Mouse (Mus musculus) spleen, adult 2 months (tissue): ENCODE measurements at regions not wholly inside any gene's neighbourhood (a gene's known extent, or its start where the extent isn't known, plus 50 kb on each side); places are given as distances from the start of the nearest gene placed in this dataset.

Experiments used
- CTCF ChIP-seq: fragments of 200-500 bp; IDR thresholded peaks from 2 replicates; pipeline ENCODE4 v1.5.1; 2011; ENCODE audit warnings: mild to moderate bottlenecking, inconsistent platforms; ENCODE audit not compliant: insufficient read depth, insufficient read length, insufficient replicate concordance; ENCODE audit errors: extremely low read depth
- POLR2A ChIP-seq: fragments of 200-500 bp; IDR thresholded peaks from 2 replicates; pipeline ENCODE4 v1.6.1; 2011; ENCODE audit warnings: low read depth, low read length, inconsistent platforms

DNA sequence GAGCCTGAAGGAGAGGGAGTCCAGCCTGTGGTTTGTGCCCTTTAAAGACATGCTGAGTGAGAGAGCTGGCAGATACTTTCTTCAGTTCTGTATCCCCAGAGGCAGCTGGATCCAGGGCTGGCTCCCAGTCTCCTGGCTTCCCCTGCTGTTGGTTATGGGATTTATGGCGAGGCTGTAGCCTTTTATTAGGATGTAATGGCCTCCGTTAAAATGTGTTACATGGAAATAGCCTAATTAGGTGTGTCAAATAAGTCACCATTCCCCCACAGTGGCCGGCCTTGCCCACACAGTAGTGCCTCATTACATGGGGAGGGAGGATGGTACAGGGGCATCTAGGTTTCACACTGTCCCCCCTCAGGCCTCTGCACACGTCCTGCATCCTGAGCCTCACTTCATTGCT, 230.8 kb downstream of the Rplp1 start:
- TF ChIP-seq CTCF (no peak), POLR2A (no peak)
